Mouse (Mus musculus): ENCODE measurements around the gene Olfr875. TPM values are rescaled to one million over a fixed set of nuclear protein-coding genes. Genes with fewer than 3 reads are reported as not detected.

The Olfr875 gene
- total RNA-seq, 1 experiment from 2014 or later = not detected

Other genes with a start within 250 kb of the Olfr875 start
- gene Esam, start 243.8 kb upstream of the Olfr875 start, total RNA-seq (2017) = 12.3 and 15.7 TPM in 2 replicates
- gene Vsig2, start 232.6 kb upstream of the Olfr875 start, total RNA-seq (2017) = 2.2 and 4.9 TPM in 2 replicates
- 24.4 and 42.0 TPM in 2 replicates for gene Nrgn, start 219.0 kb upstream of the Olfr875 start, total RNA-seq (2017)
- gene Siae, start 216.2 kb upstream of the Olfr875 start, total RNA-seq (2017) = 26.1 and 29.4 TPM in 2 replicates
- gene Spa17, start 158.1 kb upstream of the Olfr875 start, total RNA-seq (2017) = 6.2 and 24.1 TPM in 2 replicates
- gene Tbrg1, start 114.5 kb upstream of the Olfr875 start, total RNA-seq (2017) = 59.9 and 89.5 TPM in 2 replicates
- not detected in 2 replicates for gene Panx3, start 102.6 kb upstream of the Olfr875 start, total RNA-seq (2017)
- not detected in 2 replicates for gene Olfr160, start 55.6 kb upstream of the Olfr875 start, total RNA-seq (2017)
- not detected in 2 replicates for gene Olfr874, start 26.8 kb upstream of the Olfr875 start, total RNA-seq (2017)
- not detected in 2 replicates for gene Olfr876, start 31.2 kb downstream of the Olfr875 start, total RNA-seq (2017)
- not detected in 2 replicates for gene Olfr877, start 82.4 kb downstream of the Olfr875 start, total RNA-seq (2017)
- 0.06 TPM in 1 of 2 replicates, not detected in the other for gene Olfr145, start 124.9 kb downstream of the Olfr875 start, total RNA-seq (2017)
- gene Olfr878, start 146.0 kb downstream of the Olfr875 start, total RNA-seq (2017) = not detected in 2 replicates
- not detected in 2 replicates for gene Olfr881, start 220.0 kb downstream of the Olfr875 start, total RNA-seq (2017)